Mouse (Mus musculus) liver, embryonic 14.5 days (tissue): ENCODE results near the gene Lhfpl5. TPM values are rescaled to one million over a fixed set of nuclear protein-coding genes. Genes with fewer than 3 reads are reported as not detected.

Experiments used
- ATAC-seq: fragments of 200-750 bp; cut with Nextera tagmentation; 2 replicates; pipeline ENCODE4 v1.8.0; 2017; ENCODE audit warnings: moderate number of reproducible peaks, mild to moderate bottlenecking, moderate library complexity; ENCODE audit not compliant: insufficient read depth
- DNase-seq, 3 experiments: peaks; one replicate each; pipeline ENCODE4 v3.0.0-alpha.2; 2012 to 2013; ENCODE audit warnings: low read depth in 3 of 3, low spot score in 3 of 3
- H3K27ac ChIP-seq: fragments of 300-500 bp; sonication (generic); 2 replicates; pipeline ENCODE4 v1.5.1; 2014; ENCODE audit warnings: moderate library complexity, mild to moderate bottlenecking, control low read depth, inconsistent platforms
- H3K27me3 ChIP-seq: fragments of 300-500 bp; sonication (generic); 2 replicates; pipeline ENCODE4 v1.6.1; 2014; ENCODE audit warnings: mild to moderate bottlenecking, low read length, moderate library complexity; ENCODE audit not compliant: control insufficient read depth, insufficient read depth
- H3K36me3 ChIP-seq: fragments of 300-500 bp; sonication (generic); replicated peaks from 2 replicates; pipeline ENCODE4 v1.6.1; 2014; ENCODE audit warnings: low read depth; ENCODE audit not compliant: control insufficient read depth, insufficient read depth
- H3K4me1 ChIP-seq, 2 experiments: fragments of 200-500 bp in 1 of 2; fragments of 300-500 bp in 1 of 2; sonication (generic) in 1 of 2; replicated peaks; 2 replicates each; pipeline ENCODE4 v1.6.1; 2012 to 2014; ENCODE audit warnings: antibody characterized with exemption in 1 of 2, inconsistent platforms in 1 of 2, low read length in 1 of 2; ENCODE audit not compliant: control insufficient read depth in 2 of 2, insufficient read depth in 2 of 2
- H3K4me2 ChIP-seq: fragments of 300-500 bp; sonication (generic); 2 replicates; pipeline ENCODE4 v1.6.1; 2014; ENCODE audit warnings: low read depth, mild to moderate bottlenecking, control low read depth, moderate library complexity
- H3K4me3 ChIP-seq, 2 experiments: fragments of 200-500 bp in 1 of 2; fragments of 300-500 bp in 1 of 2; sonication (generic) in 1 of 2; 2 replicates each; pipeline ENCODE4 v1.5.1; 2012 to 2014; ENCODE audit warnings: low read depth in 2 of 2, low read length in 2 of 2, mild to moderate bottlenecking in 2 of 2, control low read depth in 1 of 2, inconsistent platforms in 1 of 2, moderate library complexity in 1 of 2; ENCODE audit not compliant: insufficient read depth in 1 of 2
- H3K9ac ChIP-seq: fragments of 300-500 bp; sonication (generic); replicated peaks from 2 replicates; pipeline ENCODE4 v1.6.1; 2014; ENCODE audit warnings: mild to moderate bottlenecking, control low read depth, moderate library complexity
- H3K9me3 ChIP-seq: fragments of 300-500 bp; sonication (generic); 2 replicates; pipeline ENCODE4 v1.6.1; 2016; ENCODE audit warnings: low read length, mixed read lengths; ENCODE audit not compliant: control insufficient read depth
- CTCF ChIP-seq: IDR thresholded peaks from 2 replicates; pipeline ENCODE4 v1.5.1; 2016; ENCODE audit warnings: antibody characterized with exemption, low read depth, control low read depth
- EP300 ChIP-seq: IDR thresholded peaks from 2 replicates; pipeline ENCODE4 v1.6.1; 2016; ENCODE audit warnings: antibody characterized with exemption, low read depth
- WGBS: fragments of 180-500 bp; shearing (Covaris S2); extraction: QIAGEN DNeasy Blood & Tissue Kit; methylation state at CpG from one replicate; pipeline ENCODE4 v1.1.7; 2014; ENCODE audit not compliant: insufficient replicate concordance; 5-methylcytosine and 5-hydroxymethylcytosine counted together
- polyA plus RNA-seq, 2 experiments: library from polyadenylated mRNA; depleted of rRNA in 1 of 2; stranded (reverse) in 1 of 2; unstranded in 1 of 2; fragments of >200 nt; fragmentation: Nextera tagmentation in 1 of 2; extraction: Ambion mirVana in 1 of 2; gene quantifications; 2 replicates each; pipeline versions ENCODE4 v1.2.1 to v1.2.3; 2012 to 2014

Lhfpl5 gene
- polyA plus RNA-seq, 2 experiments, result not detected

DNA sequence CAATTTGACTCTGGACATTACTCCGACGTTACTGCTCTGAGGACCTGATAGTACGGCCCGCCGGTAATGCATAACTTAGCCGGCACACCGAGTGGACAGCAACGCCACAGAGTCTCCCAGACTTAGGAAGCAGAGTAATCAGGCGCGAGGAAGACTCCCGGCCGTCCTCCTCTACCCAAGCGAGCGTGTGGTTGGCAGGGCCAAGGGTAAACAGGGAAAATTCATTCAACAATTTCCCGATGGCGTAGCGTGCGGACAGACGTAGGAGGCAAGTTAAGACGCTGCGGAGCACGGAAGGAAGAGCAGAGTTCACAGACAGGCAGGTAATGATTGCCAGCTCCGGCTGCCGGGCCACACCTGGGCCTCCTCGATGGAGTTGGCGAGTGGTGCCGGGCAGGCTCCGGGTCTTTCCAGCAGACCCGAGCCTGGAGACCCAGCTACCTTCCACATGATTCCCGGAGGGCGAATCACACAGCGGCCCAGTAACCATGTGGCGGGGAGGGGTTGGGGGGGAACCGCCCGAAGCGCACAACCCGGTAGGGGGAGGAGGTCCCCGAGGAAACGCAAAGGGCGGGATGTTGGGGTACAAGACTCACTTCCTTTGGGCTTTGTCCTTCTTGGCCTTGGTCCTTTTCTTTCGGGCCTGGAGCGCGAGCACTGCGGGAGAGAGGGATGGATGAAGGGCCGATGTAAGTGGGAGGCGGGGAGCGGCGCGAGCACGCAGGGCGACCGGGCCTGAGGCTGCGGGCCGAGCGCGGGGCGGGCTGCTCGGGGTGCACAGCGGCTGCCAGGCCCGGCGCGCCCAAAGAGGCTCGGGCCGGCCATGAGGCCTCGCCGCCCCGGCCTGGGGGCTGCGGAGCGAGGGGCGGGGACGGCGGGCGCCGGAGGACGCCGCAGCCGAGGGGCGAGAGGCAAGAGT, 46.2 kb downstream of the Lhfpl5 start:
- Histone ChIP-seq H3K4me3 (peak overlapping the region; percentile 91 to 98), H3K27me3 (no peaks in the 10 kb centered on the region), H3K4me2 (peak overlapping the region; percentile 92), H3K9me3 (no peaks in the 10 kb centered on the region), H3K36me3 (no peaks in the 10 kb centered on the region; the same call in 1 of the 2 replicates), H3K27ac (peak overlapping the region; percentile 52), H3K4me1 (peaks cover 9 to 25% of the 10 kb centered on the region in 2 experiments), H3K9ac (peak overlapping the region; percentile 87)
- under 1% methylated on average over 78 of the region's 78 CpGs for WGBS
- DNase-seq (peak in 2 of 3 experiments; percentile 36 to 42), ATAC-seq (peak; percentile 69)
- peak; percentile 12; the same call in 1 of the 2 replicates for TF ChIP-seq CTCF
- TF ChIP-seq EP300, result no peak

- Histone ChIP-seq H3K4me3 (peak within 1 kb of the TSS; percentile 91 to 98), H3K4me2 (peak within 1 kb of the TSS; percentile 92), H3K9ac (peak within 1 kb of the TSS; percentile 87), H3K27ac (peak within 1 kb of the TSS; percentile 52), H3K27me3 (no peaks in the 10 kb centered on the region), H3K4me1 (peaks cover 9 to 25% of the 10 kb centered on the region in 2 experiments), H3K9me3 (no peaks in the 10 kb centered on the region), H3K36me3 (no peaks in the 10 kb centered on the region)
- TF ChIP-seq CTCF (no peak), EP300 (no peak)
- under 1% methylated on average over 50 of the region's 53 CpGs for WGBS
- DNase-seq (peak; percentile 77 to 80 (median 77)), ATAC-seq (peak; percentile 90)
Observed at GRCm38 (mm10) chr17:28622300-28622759, 46.9 kb downstream of the Lhfpl5 start, which contains the start of gene Srpk1. Gene Srpk1 (minus strand): TSS chr17:28622709.

- no peak for DNase-seq
- Histone ChIP-seq H3K4me3 (no peak overlapping the region), H3K27ac (no peak overlapping the region), H3K36me3 (no peaks in the 10 kb centered on the region), H3K27me3 (no peaks in the 10 kb centered on the region), H3K9me3 (no peaks in the 10 kb centered on the region), H3K4me2 (no peak overlapping the region), H3K4me1 (peaks cover 0 to 18% of the 10 kb centered on the region in 2 experiments), H3K9ac (no peak overlapping the region)
- WGBS, result 56% methylated on average over 2 of the region's 2 CpGs
- TF ChIP-seq EP300 (no peak), CTCF (no peak)
- ATAC-seq, result no peak
Observed at GRCm38 (mm10) chr17:28624841-28625240, 49.4 kb downstream of the Lhfpl5 start.

- no peak for ATAC-seq
- Histone ChIP-seq H3K9me3 (no peaks in the 10 kb centered on the region), H3K4me3 (no peak overlapping the region), H3K4me1 (peaks cover 0 to 18% of the 10 kb centered on the region in 2 experiments), H3K27me3 (no peaks in the 10 kb centered on the region), H3K9ac (no peak overlapping the region), H3K36me3 (no peaks in the 10 kb centered on the region), H3K4me2 (no peak overlapping the region), H3K27ac (no peak overlapping the region)
- no peak for TF ChIP-seq EP300
- no peak for TF ChIP-seq CTCF
- WGBS, result 77% methylated on average over 15 of the region's 15 CpGs
- DNase-seq, result no peak
Observed at GRCm38 (mm10) chr17:28625327-28625726, 49.9 kb downstream of the Lhfpl5 start.

- Histone ChIP-seq H3K4me3 (no peak overlapping the region), H3K9me3 (no peaks in the 10 kb centered on the region), H3K36me3 (no peaks in the 10 kb centered on the region), H3K4me2 (no peak overlapping the region), H3K27me3 (no peaks in the 10 kb centered on the region), H3K9ac (no peak overlapping the region), H3K27ac (no peak overlapping the region), H3K4me1 (peaks cover 0 to 10% of the 10 kb centered on the region in 2 experiments; a peak in 2 of 4 replicates)
- TF ChIP-seq EP300 (no peak), CTCF (no peak)
- ATAC-seq (no peak), DNase-seq (no peak)
- WGBS, result 55% methylated on average over 2 of the region's 2 CpGs
Observed at GRCm38 (mm10) chr17:28626937-28627336, 51.5 kb downstream of the Lhfpl5 start.
